Mouse (Mus musculus) bone marrow macrophage, adult 2 months (primary cell): ENCODE data around the gene Hist1h2br.

ENCODE experiments used
- CTCF ChIP-seq: IDR thresholded peaks from 2 replicates; pipeline ENCODE4 v1.5.1; 2012; ENCODE audit warnings: low read depth, mild to moderate bottlenecking, low read length, moderate library complexity
- POLR2A ChIP-seq: IDR thresholded peaks from 2 replicates; pipeline ENCODE4 v1.6.1; 2012; ENCODE audit warnings: mild to moderate bottlenecking, low read depth, low read length, borderline replicate concordance

DNA sequence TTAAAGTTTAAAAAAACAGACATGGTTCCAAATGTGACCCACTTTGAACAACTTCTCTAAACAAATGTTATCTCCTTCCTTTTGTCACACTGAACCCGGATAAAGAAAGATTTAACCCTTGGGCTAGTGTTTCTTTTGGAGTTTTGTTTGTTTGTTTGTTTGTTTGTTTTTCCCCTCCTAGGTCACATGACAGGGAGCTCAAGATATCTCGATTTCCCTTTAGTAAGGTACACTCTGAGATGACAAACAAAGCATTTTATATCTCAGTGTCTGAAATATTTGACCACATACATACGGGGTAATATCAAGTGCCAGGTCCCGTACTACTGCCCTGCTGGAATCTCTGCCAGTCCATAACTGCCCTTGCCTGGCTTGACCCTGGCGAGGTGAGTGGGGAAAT lies 49.9 kb downstream of the Hist1h2br start:
- TF ChIP-seq POLR2A (no peak), CTCF (no peak)
